Mouse (Mus musculus): ENCODE results near the gene Ankrd55. TPM values are rescaled to one million over a fixed set of nuclear protein-coding genes. Genes with fewer than 3 reads are reported as not detected.

Ankrd55 gene
- polyA plus RNA-seq, 1 experiment from 2014 or later: 1.2 TPM

DNA sequence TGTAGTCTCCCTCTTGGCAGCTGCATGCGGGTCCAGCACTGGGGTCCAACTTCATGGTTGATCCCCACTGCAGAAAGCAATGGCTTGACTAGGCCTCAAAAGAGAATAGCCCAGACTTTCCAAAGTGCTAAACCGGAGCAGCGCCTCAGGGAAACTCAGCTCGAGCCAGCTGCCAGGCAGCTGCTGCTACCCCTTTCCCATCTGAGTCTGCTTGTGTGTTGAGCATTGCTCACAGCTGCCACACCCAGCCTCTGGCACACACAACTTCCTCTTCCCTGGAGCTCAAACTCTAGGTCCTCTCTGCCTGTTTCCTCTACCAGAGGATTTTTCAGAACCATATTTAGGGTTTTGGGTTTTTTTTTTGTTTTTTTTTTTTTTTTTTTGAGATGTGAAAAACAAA is 77.5 kb downstream of the Ankrd55 start:
- Histone ChIP-seq H3K27ac (replicated peaks) (no peak overlapping the region), H3K9me3 (replicated peaks) (no peaks in the 10 kb centered on the region), H3K27me3 (ENCODE audit: low read depth, poor library complexity, severe bottlenecking) (no peaks in the 10 kb centered on the region), H3K36me3 (no peaks in the 10 kb centered on the region), H3K4me3 (no peak overlapping the region), H3K4me1 (peaks cover 9% of the 10 kb centered on the region; the same call in 1 of the 2 replicates)
- 80% methylated on average over 4 of the region's 4 CpGs for WGBS
- no peak for DNase-seq (ENCODE audit: low spot score)

DNA sequence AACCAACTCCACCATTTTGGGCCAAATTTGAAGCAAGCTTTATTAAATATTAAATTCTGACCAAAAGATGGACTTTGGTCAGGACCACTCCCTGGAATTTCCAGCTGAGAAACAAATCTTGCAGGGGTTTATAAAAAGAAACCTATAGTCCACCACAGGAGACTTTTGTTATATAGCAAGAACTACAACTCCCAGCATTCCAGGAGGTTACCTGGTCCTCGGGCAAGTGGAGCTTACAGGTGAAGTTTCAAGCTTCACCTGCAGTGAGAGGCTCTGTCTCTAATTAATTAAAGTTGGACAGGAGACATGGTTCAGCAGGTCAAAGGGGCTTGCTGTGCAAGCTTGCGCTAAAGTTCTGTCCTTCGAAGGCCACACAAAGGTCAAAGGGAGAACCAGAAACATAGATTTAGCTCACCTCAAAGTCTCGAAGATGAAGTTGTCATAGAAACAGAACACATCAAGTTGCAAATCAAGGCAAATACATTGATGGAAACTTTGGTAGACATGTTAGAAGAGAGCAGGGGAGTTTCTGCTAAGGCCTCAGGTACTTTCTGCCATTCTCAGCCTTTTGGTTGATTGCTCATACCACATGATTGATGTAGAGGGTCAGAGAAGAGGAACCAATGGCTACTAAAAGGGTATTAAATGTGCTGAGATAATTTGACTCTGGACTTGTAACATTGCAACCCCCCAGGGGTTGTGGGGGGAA is 78.2 kb downstream of the Ankrd55 start:
- no peak overlapping the region for H3K27ac ChIP-seq (replicated peaks)
- DNase-seq (ENCODE audit: low spot score): no peak
- H3K4me1 ChIP-seq: peaks cover 9% of the 10 kb centered on the region; the same call in 1 of the 2 replicates
- H3K27me3 ChIP-seq (ENCODE audit: low read depth, poor library complexity, severe bottlenecking): no peaks in the 10 kb centered on the region
- no peaks in the 10 kb centered on the region for H3K9me3 ChIP-seq (replicated peaks)
- WGBS: 85% methylated on average over 4 of the region's 4 CpGs
- no peaks in the 10 kb centered on the region for H3K36me3 ChIP-seq
- no peak overlapping the region for H3K4me3 ChIP-seq

DNA sequence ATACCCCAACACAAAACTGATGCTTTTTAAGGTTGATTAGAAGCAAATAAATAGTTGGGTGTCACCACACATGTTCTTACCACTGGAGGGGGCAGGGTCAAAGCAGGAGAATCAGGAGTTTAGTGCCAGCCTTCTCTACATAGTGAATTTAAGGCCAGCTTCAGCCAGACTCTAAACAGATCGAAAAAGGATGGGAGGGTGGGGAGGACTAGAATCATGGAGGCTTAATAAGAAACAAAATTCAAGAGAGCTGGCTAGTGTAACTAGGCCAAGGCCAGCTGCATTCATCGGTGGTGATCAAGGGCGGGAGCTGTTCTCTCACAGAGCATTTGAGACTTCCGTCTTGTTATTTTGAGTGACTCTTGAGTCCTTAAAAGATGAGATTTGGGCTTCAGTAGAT is 83.5 kb downstream of the Ankrd55 start:
- no peak for DNase-seq (ENCODE audit: low spot score)
- H3K27me3 ChIP-seq (ENCODE audit: low read depth, poor library complexity, severe bottlenecking): no peaks in the 10 kb centered on the region
- no peaks in the 10 kb centered on the region for H3K4me1 ChIP-seq
- 94% methylated on average over 4 of the region's 4 CpGs for WGBS
- no peaks in the 10 kb centered on the region for H3K9me3 ChIP-seq (replicated peaks)
- no peak overlapping the region for H3K27ac ChIP-seq (replicated peaks)
- H3K36me3 ChIP-seq: no peaks in the 10 kb centered on the region
- H3K4me3 ChIP-seq: no peak overlapping the region

DNA sequence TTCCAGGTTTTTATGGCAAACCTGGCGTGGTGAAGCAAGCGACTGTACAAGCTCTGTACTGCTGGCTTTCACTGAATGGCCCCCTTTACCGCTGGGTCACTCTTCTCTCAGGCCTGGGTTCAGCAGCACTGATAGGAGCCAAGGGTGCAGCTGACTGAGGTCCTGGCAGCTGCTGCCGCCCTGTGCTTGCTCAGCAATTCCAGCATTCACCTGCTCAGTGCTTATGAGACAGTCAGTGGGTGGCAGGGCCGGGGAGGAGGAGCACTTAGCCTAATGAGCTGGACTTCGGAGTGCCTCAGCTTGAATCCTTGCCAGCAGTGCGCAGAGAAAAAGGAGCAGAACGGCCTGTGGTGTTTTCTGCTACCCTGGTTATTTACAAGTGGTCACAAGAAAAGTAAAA is 87.5 kb downstream of the Ankrd55 start:
- H3K9me3 ChIP-seq (replicated peaks): no peaks in the 10 kb centered on the region
- DNase-seq (ENCODE audit: low spot score): no peak
- WGBS: 52% methylated on average over 8 of the region's 8 CpGs

DNA sequence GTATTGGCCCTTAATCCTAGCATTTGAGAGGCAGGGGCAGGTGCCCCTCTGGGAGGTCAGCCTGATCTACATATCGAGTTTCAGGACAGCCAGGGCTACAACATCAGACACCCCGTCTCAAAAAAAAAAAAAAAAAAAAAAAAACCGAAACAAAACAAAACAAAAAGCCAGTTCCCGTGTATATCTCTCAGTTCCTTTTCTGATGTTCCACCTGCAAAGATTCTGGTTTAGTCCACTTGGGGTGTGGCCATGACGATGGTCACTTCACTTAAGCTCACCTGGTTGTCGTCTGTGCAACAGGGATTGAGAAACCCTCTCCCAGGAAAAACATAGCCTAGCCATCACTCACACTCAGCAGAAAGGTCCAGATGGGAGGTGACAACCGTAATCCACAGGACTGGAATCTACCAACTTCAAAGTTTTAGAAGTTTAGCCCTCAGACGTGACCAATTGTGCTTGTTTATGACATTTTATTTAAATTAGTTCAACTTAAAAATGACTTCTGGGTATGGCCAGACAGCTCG is 90.6 kb downstream of the Ankrd55 start:
- no peak for DNase-seq (ENCODE audit: low spot score)
- no peak overlapping the region for H3K4me3 ChIP-seq
- H3K27me3 ChIP-seq (ENCODE audit: low read depth, poor library complexity, severe bottlenecking): no peaks in the 10 kb centered on the region
- WGBS: 84% methylated on average over 9 of the region's 9 CpGs
- H3K9me3 ChIP-seq (replicated peaks): no peaks in the 10 kb centered on the region
- H3K4me1 ChIP-seq: no peaks in the 10 kb centered on the region
- no peak overlapping the region for H3K27ac ChIP-seq (replicated peaks)
- no peaks in the 10 kb centered on the region for H3K36me3 ChIP-seq

More for the DNA sequence above, 87.5 kb downstream of the Ankrd55 start:
- Histone ChIP-seq H3K36me3 (no peaks in the 10 kb centered on the region), H3K27ac (replicated peaks) (no peak overlapping the region), H3K27me3 (ENCODE audit: low read depth, poor library complexity, severe bottlenecking) (no peaks in the 10 kb centered on the region), H3K4me1 (no peaks in the 10 kb centered on the region), H3K4me3 (no peak overlapping the region)

DNA sequence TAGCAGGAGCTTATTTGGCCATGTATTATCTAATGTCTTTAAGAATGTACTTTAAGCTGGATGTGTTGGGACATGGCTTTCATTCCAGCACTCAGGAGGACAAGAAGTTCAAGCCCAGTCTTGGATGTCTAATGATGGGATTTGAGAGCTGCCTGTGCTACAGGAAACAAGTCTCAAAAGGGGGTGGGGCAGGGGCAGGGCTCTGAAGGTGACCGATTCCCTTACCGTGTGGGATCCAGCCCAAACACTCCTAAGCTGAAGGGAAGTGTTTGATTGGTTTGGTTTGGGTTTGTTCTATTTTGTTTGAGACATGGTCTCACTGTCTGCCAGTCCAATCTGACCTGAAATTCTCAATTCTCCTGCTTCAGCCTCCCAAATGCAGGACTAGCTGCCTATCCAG is 93.2 kb downstream of the Ankrd55 start:
- 71% methylated on average over 2 of the region's 2 CpGs for WGBS
- Histone ChIP-seq H3K36me3 (no peaks in the 10 kb centered on the region), H3K4me1 (no peaks in the 10 kb centered on the region), H3K9me3 (replicated peaks) (no peaks in the 10 kb centered on the region), H3K27ac (replicated peaks) (no peak overlapping the region), H3K27me3 (ENCODE audit: low read depth, poor library complexity, severe bottlenecking) (no peaks in the 10 kb centered on the region), H3K4me3 (no peak overlapping the region)
- no peak for DNase-seq (ENCODE audit: low spot score)

DNA sequence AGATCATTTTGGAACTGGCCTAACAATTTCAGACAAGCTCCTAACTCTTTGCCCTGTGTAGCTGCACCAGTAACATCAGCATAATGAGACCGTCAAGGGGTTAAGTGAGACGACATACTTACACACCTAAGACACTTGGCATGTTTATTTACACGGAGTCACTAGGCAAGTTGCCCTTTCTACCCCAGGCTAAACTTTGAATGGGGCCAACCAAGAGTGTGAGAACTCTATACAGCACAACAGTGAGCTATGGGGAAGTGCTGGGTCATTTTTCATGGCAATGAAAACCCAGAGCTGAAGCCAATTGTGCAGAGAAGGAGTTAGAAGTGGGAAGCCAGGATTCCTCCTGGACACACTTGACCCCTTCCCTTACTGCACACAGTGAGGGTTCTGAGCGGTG is 94.2 kb downstream of the Ankrd55 start:
- 78% methylated on average over 4 of the region's 4 CpGs for WGBS
- no peaks in the 10 kb centered on the region for H3K9me3 ChIP-seq (replicated peaks)
- no peaks in the 10 kb centered on the region for H3K36me3 ChIP-seq
- no peak overlapping the region for H3K4me3 ChIP-seq
- no peak overlapping the region for H3K27ac ChIP-seq (replicated peaks)
- no peak for DNase-seq (ENCODE audit: low spot score)
- H3K27me3 ChIP-seq (ENCODE audit: low read depth, poor library complexity, severe bottlenecking): no peaks in the 10 kb centered on the region
- H3K4me1 ChIP-seq: no peaks in the 10 kb centered on the region

DNA sequence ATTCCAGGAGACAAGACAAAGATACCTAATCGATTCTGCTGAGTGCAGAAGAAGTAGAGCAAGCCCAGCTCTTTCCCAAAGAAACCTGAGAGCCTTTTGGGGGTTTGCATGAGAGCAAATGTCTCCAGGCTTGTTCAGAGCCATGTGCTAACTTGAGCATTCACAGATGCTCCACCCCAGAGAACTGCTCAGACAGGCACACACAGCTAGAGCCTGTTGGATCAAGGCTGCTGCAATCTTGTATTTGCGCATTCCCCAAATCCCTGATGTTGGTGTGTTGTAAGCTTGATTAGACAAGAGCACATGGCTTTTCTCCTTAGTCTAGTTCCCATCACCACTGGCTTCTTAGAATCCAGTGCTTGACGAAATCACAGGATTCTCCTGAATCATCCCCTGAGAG is 94.7 kb downstream of the Ankrd55 start:
- Histone ChIP-seq H3K9me3 (replicated peaks) (no peaks in the 10 kb centered on the region), H3K4me3 (no peak overlapping the region), H3K4me1 (no peaks in the 10 kb centered on the region), H3K36me3 (no peaks in the 10 kb centered on the region), H3K27ac (replicated peaks) (no peak overlapping the region), H3K27me3 (ENCODE audit: low read depth, poor library complexity, severe bottlenecking) (no peaks in the 10 kb centered on the region)
- 80% methylated on average over 3 of the region's 3 CpGs for WGBS
- no peak for DNase-seq (ENCODE audit: low spot score)

DNA sequence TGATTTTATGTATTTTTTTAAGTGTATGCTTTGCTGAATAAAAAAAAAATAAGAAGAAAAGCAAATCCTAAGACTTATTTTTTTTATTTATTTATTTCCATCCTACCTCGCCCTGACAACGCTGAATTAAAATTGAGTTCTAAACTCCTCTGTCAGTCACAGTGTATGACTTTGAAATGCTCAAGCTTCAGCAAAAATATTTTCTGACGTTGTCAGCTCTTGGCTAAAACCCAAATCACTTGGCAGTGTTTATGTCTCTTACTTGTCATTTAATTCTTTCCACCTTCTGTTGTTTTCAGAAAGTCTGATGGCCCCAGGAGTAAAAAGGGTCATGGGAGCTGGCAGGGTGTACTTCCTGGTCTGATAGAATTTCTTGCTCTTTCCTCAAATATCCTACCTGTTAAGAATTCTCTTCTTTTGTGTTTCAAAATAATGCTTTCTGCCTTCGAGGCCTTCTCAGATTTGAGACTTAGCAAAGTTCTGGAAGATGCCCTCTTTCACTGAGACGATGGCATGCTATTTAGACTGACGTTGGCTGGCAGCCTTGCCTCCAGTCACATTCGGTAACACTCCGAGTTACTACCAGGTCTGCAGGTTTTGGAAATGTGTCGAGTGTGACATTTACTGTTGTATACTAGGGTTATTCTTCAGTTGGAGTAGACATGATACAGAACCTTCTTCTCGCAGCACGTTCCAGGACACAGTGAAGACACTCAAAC is 95.8 kb downstream of the Ankrd55 start:
- Histone ChIP-seq H3K9me3 (replicated peaks) (no peaks in the 10 kb centered on the region), H3K27me3 (ENCODE audit: low read depth, poor library complexity, severe bottlenecking) (no peaks in the 10 kb centered on the region), H3K4me1 (no peaks in the 10 kb centered on the region), H3K4me3 (no peak overlapping the region), H3K27ac (replicated peaks) (no peak overlapping the region), H3K36me3 (no peaks in the 10 kb centered on the region)
- 87% methylated on average over 11 of the region's 11 CpGs for WGBS
- DNase-seq (ENCODE audit: low spot score): no peak

DNA sequence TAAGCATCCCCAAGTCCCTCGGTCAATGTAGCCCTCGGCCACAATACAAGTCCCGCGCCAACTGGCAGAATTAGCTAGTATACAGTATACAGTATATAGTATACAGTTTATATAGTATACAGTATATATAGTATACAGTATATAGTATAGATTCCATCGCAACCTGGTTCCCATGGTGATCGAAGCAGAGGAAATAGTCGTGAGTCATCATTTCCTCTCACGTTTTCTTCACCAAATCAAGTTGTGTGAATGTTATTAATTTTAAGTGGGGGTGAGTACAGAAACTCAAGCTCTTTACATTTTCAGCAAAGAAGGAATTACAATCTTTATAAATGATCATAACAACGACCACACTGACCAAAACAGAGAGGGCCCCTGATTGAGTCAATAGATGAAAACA is 96.8 kb downstream of the Ankrd55 start:
- no peak for DNase-seq (ENCODE audit: low spot score)
- WGBS: 94% methylated on average over 9 of the region's 9 CpGs
- Histone ChIP-seq H3K36me3 (no peaks in the 10 kb centered on the region), H3K9me3 (replicated peaks) (no peaks in the 10 kb centered on the region), H3K27ac (replicated peaks) (no peak overlapping the region), H3K4me1 (no peaks in the 10 kb centered on the region), H3K4me3 (no peak overlapping the region), H3K27me3 (ENCODE audit: low read depth, poor library complexity, severe bottlenecking) (no peaks in the 10 kb centered on the region)

DNA sequence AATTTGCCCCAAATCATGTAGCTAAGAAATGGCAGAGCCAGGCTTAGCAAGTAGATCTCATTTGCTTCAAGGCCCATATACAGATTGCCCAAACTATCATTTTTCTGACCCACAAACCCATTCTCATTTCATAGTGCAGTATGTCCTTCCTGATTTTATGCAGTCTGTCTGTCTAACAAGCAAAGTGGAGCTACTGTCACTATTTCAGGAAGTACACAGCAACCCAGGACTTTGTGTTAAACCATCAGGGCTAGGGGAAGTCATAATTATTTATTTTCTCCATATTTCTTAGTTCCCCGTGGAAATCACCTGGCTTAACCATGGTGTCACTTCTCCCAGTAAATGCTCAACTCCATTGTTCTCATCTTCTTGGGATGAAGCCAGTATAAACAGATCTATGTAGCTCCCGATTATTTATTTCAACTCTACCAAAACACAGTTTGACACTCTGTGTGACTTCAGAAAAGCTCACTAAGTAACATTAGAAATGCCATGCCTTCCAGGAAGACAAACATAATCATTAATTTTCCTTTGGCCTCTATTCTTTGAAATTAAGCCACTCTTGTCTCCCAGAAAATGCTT is 98.3 kb downstream of the Ankrd55 start:
- H3K27me3 ChIP-seq (ENCODE audit: low read depth, poor library complexity, severe bottlenecking): no peaks in the 10 kb centered on the region
- no peaks in the 10 kb centered on the region for H3K4me1 ChIP-seq
- H3K9me3 ChIP-seq (replicated peaks): no peaks in the 10 kb centered on the region
- no peak overlapping the region for H3K4me3 ChIP-seq
- no peak for DNase-seq (ENCODE audit: low spot score)
- H3K27ac ChIP-seq (replicated peaks): no peak overlapping the region
- H3K36me3 ChIP-seq: no peaks in the 10 kb centered on the region
- WGBS: 86% methylated on average over 2 of the region's 2 CpGs

DNA sequence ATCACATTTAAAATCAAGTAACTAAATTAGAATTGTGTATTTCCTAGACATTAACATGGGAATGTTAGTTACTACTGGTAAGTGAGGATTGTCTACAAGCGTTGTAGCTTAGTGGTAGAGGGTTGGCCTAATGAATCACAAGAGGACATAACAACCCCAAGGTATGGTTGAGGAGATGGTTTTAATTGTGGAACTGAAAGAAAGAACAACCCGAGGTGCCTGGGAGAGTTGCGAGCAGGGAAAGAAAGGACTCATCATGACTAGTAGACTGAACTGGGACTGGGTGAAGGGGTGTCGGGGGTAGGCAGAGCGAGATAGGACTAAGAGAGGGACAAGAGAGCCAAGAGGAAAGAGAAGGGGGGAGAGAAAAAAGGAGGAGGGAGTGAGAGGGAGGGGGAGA is 99.0 kb downstream of the Ankrd55 start:
- no peak overlapping the region for H3K4me3 ChIP-seq
- no peaks in the 10 kb centered on the region for H3K27me3 ChIP-seq (ENCODE audit: low read depth, poor library complexity, severe bottlenecking)
- H3K9me3 ChIP-seq (replicated peaks): no peaks in the 10 kb centered on the region
- no peaks in the 10 kb centered on the region for H3K36me3 ChIP-seq
- WGBS: 90% methylated on average over 5 of the region's 5 CpGs
- H3K27ac ChIP-seq (replicated peaks): no peak overlapping the region
- no peaks in the 10 kb centered on the region for H3K4me1 ChIP-seq
- no peak for DNase-seq (ENCODE audit: low spot score)

DNA sequence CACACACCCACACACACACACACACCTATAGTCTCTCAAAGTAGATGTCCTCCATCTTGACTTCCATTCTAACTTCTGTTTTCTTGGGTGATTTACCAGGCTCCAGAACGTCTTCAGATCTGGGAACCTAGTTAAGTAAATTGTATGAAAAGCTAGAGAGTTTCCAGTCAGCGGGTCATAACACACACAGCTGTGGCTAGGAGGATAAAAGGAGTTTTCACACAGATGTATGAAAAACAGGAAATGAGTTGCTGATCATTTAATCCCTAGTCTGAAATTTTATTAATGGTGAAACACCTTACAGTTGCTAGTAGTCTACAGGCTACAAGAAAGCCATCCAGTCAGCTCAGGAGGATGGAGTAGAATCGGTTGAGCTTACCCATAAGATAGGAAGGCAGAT is 99.9 kb downstream of the Ankrd55 start:
- Histone ChIP-seq H3K36me3 (no peaks in the 10 kb centered on the region), H3K4me3 (no peak overlapping the region), H3K27me3 (ENCODE audit: low read depth, poor library complexity, severe bottlenecking) (no peaks in the 10 kb centered on the region), H3K4me1 (no peaks in the 10 kb centered on the region), H3K27ac (replicated peaks) (no peak overlapping the region), H3K9me3 (replicated peaks) (no peaks in the 10 kb centered on the region)
- WGBS: 86% methylated on average over 3 of the region's 3 CpGs
- DNase-seq (ENCODE audit: low spot score): no peak

All from midbrain, embryonic 10.5 days (tissue).